Mouse (Mus musculus) thymus, postnatal 36 days (tissue): ENCODE results near the gene Hibadh.

Experiments used
- DNase-seq, 2 experiments: peaks; one replicate each; pipeline ENCODE4 v3.0.0; 2022; ENCODE audit warnings: mixed read lengths in 2 of 2

Hibadh gene

GRCm38 (mm10) chr6:52567327-52568299 is 72.6 kb downstream of the Hibadh start:
- DNase-seq = no peak

GRCm38 (mm10) chr6:52565210-52565609 is 75.0 kb downstream of the Hibadh start:
- DNase-seq = no peak

- no peak for DNase-seq
These were observed 77.2 kb downstream of the Hibadh start for GRCm38 (mm10) chr6:52562994-52563393.

GRCm38 (mm10) chr6:52559041-52559440 is 81.1 kb downstream of the Hibadh start:
- DNase-seq = no peak

GRCm38 (mm10) chr6:52544376-52544775 is 95.8 kb downstream of the Hibadh start:
- no peak for DNase-seq

- DNase-seq = no peak
These were observed 97.7 kb downstream of the Hibadh start for GRCm38 (mm10) chr6:52542464-52542863.

- DNase-seq = no peak
These were observed 100.3 kb downstream of the Hibadh start for GRCm38 (mm10) chr6:52539911-52540310.

- DNase-seq = no peak
These were observed 105.0 kb downstream of the Hibadh start for GRCm38 (mm10) chr6:52535072-52535704.

GRCm38 (mm10) chr6:52532144-52532492 is 108.1 kb downstream of the Hibadh start:
- DNase-seq = no peak

GRCm38 (mm10) chr6:52531366-52532143 is 108.6 kb downstream of the Hibadh start:
- DNase-seq = no peak

GRCm38 (mm10) chr6:52530861-52531260 is 109.3 kb downstream of the Hibadh start:
- DNase-seq = no peak

GRCm38 (mm10) chr6:52524226-52524625 is 116.0 kb downstream of the Hibadh start:
- DNase-seq = no peak

GRCm38 (mm10) chr6:52518704-52519103 is 121.5 kb downstream of the Hibadh start:
- DNase-seq = no peak

GRCm38 (mm10) chr6:52517272-52517671 is 122.9 kb downstream of the Hibadh start:
- no peak for DNase-seq

GRCm38 (mm10) chr6:52513876-52514405 is 126.2 kb downstream of the Hibadh start:
- no peak for DNase-seq

GRCm38 (mm10) chr6:52508789-52509188 is 131.4 kb downstream of the Hibadh start:
- DNase-seq = no peak

- DNase-seq = no peak
These were observed 132.2 kb downstream of the Hibadh start for GRCm38 (mm10) chr6:52507946-52508345.

- DNase-seq = no peak
These were observed 133.0 kb downstream of the Hibadh start for GRCm38 (mm10) chr6:52507171-52507570.

GRCm38 (mm10) chr6:52505777-52506755 is 134.1 kb downstream of the Hibadh start:
- DNase-seq = no peak

GRCm38 (mm10) chr6:52504676-52505460 is 135.3 kb downstream of the Hibadh start:
- no peak for DNase-seq

GRCm38 (mm10) chr6:52502986-52503385 is 137.2 kb downstream of the Hibadh start:
- no peak for DNase-seq
